Mouse (Mus musculus): ENCODE results near the gene Opn4.

Gene Opn4

GRCm38 (mm10) chr14:34590743-34591675, 8.9 kb downstream of the Opn4 start:
- DNase-seq (ENCODE audit: inconsistent ontology term), result no peak

DNA sequence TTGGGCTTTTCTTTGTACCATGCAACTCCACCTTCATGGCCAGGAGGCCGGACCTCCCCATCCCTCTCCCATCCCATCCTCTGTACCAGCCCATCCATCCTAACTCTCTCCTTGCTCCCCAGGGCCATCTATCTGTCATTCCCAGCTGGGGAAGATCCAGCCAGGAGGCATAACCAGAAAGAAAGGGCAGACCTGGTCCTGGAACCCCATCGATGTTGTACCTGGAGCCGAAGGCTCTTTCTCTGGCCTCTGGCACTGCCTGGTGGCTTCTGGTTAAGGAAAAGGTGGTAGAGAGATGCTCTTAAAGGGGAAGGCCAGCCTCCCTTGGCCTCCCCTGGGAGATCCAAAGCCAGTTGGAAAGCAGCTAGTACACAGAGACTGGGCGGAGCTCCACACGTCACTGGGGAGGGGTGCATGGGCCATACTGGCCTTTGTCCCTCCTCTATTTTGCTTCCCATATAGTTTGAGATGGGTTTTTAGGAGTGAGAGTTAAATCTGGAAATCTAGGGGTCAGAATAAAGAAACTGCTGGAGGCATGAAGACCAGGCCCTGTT, 9.8 kb downstream of the Opn4 start:
- no peak for DNase-seq (ENCODE audit: inconsistent ontology term)

GRCm38 (mm10) chr14:34589185-34589713, 10.7 kb downstream of the Opn4 start:
- DNase-seq (ENCODE audit: inconsistent ontology term), result no peak

DNA sequence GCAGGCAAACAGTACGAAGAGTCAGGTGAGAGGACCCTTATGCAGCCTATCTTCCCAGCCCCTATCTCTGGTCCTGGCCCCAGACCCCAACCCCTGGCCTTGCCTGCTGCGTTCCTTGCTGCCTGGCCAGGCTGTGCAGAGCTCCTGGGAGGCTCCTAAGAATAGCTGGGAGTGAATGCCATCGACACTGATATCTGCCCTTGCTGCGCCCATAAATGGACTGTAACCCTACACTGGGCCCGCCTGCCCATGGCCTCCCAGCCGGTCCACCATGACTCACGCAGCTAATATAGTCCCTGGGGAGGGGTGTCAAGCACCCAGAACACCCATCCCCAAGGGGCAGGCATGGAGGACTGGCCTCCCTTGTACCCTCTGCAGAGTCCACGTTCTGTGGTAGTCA, 11.4 kb downstream of the Opn4 start, which contains the start of gene Ldb3:
TSS of gene Ldb3 (minus strand) at position 185 of the 400 bp plus-strand sequence.
- no peak for DNase-seq (ENCODE audit: inconsistent ontology term)

DNA sequence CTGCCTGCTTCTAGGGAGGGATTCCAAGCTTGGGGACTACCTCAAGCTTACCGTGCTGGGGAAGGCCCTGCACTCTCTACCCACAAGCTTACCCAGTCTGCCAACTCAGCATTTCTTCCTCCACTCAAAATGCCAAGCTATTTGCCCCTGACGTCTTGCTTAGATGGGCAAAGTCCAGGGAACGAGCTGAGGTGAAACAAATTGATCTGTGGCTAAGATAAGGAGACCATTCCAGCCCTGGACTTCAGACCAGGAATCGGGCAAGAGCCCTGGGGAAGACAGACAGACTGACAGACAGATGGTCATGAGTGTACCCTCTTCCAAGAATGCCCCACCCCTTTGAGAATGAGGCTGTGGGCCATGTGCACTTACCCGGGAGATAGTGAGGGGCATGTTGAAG, 11.9 kb downstream of the Opn4 start:
- no peak for DNase-seq (ENCODE audit: inconsistent ontology term)

- no peak for DNase-seq (ENCODE audit: inconsistent ontology term)
Observed at GRCm38 (mm10) chr14:34586871-34587270, 13.1 kb downstream of the Opn4 start.

DNA sequence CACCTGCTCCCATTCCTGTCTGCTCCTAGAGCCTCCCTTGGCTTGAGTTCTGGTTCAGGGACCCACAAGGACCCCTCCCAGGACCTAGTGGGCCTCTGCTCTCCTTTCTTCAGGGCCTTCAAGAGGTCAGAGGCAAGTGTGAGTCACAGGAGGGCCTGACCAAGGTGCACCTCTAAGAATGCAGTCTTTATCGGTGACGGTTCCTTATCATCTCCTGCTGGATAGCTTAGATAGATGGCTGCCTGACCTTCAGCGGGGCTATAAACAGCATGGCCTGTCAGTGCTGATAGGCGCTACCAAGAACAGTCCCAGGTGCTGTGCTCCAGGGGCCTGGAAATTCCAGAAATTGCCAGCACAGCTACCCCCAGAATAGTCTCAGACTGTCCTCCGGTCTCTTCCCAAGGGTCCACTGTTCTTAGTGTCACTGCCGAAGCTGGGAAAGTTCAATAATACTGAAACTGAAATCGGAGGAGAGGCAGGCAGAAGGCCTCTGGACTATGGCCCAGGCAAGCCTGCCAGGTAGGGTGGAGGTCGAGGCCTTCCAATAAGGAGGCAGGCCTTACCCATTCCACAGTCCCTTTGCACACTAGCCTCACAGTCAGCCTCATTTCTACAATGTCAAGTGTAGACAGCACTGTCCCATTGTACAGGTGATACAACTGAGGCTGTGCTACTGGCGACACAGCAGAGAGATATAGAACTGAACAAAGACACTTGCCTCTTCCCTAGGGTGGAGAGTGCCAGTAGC, 14.4 kb downstream of the Opn4 start:
- DNase-seq (ENCODE audit: inconsistent ontology term), result no peak

- DNase-seq (ENCODE audit: inconsistent ontology term), result peak; percentile 72
Observed at GRCm38 (mm10) chr14:34582740-34583427, 17.1 kb downstream of the Opn4 start.

DNA sequence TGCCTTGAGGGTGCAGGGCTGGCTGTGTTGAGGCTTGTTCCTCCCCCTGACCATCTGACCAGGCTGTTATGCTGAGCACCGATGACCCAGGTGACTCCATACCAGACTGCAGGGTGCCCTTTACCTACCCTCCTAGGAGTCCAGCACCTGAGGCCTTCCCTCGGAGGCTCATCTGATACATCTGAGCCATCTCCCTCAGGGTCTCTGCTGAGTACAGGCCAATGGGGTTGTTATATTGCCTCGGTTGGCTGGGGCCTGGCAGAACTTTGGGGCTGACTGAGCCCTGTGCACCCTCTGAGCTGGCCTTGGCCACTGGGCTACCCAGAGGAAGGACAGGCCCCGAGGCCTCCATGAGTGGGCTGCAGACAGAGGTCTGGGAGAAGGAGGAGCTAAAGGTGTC, 23.1 kb downstream of the Opn4 start:
- no peak for DNase-seq (ENCODE audit: inconsistent ontology term)

GRCm38 (mm10) chr14:34574068-34574467, 25.9 kb downstream of the Opn4 start:
- DNase-seq (ENCODE audit: inconsistent ontology term), result no peak

GRCm38 (mm10) chr14:34573348-34573913, 26.5 kb downstream of the Opn4 start:
- no peak for DNase-seq (ENCODE audit: inconsistent ontology term)

DNA sequence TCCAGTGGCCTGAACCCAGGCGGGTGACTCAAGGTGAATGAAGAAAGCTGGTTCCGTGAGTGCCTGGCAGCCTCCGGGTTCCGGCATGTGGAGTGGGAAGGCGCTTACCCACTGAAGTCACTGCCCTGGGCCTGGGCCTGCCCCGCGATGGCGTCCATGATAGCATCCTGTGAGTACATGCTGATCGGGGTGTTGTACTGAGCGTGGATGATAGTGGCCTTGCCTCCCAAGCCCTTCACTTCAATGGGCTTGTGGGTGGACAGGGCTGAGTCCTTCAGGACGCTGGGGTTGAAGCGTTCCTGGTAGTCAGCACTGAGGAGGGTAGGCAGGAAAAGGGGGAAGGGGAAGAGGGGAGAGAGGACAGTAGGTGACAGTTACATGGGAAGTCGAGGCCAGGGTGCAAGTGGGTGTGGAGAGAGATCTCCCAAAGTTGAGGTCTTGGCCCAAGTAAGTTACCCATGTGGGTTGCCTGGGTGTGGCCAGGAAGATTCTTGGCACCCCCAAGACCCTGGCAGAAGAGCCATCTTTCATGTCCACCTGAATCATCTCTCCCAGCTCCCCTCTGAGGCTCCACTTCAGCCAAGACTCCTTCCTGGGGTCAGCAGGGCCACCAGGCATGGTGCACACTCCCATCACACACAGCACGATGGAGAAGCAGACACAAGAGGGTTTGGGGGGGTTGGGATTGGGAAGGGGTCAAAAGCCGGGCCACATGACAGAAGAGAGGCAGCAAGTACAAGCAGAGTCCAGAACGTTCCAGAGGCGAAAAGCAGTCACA, 28.1 kb downstream of the Opn4 start:
- no peak for DNase-seq (ENCODE audit: inconsistent ontology term)

GRCm38 (mm10) chr14:34570903-34571302, 29.0 kb downstream of the Opn4 start:
- no peak for DNase-seq (ENCODE audit: inconsistent ontology term)

- peak; percentile 51 for DNase-seq (ENCODE audit: inconsistent ontology term)
Observed at GRCm38 (mm10) chr14:34570294-34570693, 29.6 kb downstream of the Opn4 start.

DNA sequence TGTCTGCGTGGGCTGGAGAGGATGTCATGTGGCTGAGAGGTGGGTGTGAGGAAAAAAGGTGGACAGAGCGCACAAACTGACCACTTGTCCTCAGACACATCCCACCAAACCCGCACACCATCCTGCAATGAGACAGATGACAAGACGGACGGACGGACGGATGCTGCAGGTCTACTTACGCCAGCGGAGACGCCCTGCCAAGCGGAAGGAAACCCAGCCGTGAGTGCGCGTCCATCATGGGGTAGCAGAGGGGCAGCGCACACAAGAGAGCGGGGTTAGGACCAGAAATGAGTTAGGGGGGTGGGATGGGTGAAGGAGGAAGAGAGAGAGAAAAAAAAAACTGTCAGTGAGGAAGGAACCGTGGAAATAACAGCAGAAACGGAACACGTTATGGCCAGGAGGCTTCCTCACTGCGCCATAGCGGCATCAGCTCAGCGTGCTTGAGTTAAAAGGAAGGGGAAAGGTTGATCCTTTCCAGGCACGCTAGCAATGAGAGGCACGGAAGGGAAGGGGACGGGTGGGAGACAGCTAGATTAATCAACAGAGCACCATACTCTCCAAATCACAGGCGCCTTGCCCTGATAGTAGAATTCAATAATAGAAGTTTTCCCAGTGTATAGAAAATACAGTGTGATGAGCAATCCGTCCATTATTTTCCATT, 30.3 kb downstream of the Opn4 start:
- DNase-seq (ENCODE audit: inconsistent ontology term), result no peak

DNA sequence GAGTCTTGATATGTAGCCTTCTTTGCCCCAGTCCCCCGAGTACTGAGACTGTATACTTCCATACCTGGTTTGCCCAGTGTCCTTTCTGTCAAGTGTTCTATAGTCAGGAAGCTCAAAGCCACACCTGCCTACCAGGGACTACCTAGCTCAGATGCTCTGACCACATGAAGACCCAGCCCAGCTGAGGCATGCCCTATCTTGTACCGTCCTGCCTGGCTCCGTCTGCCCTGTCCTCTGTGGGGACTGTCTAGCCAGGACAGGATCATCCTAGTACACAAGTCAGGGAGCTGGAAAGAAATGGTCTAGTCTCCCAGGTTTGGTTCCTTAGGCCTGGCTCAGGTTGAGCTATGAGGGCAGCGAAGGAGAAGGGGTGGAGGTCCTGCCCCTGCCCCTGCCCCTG, 31.3 kb downstream of the Opn4 start:
- no peak for DNase-seq (ENCODE audit: inconsistent ontology term)

DNA sequence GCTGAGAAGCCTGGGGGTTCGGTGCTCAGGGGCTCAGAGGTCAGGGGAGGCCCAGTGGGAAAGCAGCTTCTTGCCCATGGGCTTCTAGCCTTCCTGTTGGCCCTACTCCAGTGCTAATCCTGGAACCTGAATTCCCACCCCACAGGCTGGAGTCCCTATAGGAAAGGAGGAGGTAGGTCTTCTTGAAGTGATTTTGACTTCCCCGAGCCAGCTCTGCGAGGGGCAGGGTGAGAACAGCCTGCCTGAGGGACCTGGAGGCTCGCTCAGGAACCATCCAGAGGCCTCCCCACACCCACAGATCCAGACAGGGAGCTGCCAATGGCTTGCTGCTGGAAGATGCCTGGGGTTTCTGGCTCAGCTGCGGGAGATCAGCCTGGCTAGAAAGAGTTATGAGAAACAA, 32.2 kb downstream of the Opn4 start:
- DNase-seq (ENCODE audit: inconsistent ontology term), result peak; percentile 33

- DNase-seq (ENCODE audit: inconsistent ontology term), result no peak
Observed at GRCm38 (mm10) chr14:34566530-34566929, 33.4 kb downstream of the Opn4 start.

GRCm38 (mm10) chr14:34565711-34566110, 34.2 kb downstream of the Opn4 start:
- no peak for DNase-seq (ENCODE audit: inconsistent ontology term)

- DNase-seq (ENCODE audit: inconsistent ontology term), result no peak
Observed at GRCm38 (mm10) chr14:34564646-34565045, 35.3 kb downstream of the Opn4 start.
